Mouse (Mus musculus) megakaryocyte progenitor cell, adult 5-6 weeks (primary cell): ENCODE results near the gene Myo16. TPM values are rescaled to one million over a fixed set of nuclear protein-coding genes. Genes with fewer than 3 reads are reported as not detected.

Experiments
- ATAC-seq: replicated peaks from 2 replicates; pipeline ENCODE4 v1.8.0; 2016; ENCODE audit warnings: mild to moderate bottlenecking, moderate TSS enrichment, inconsistent platforms; ENCODE audit not compliant: poor library complexity
- total RNA-seq, 2 experiments: library from RNA; stranded (forward) in 1 of 2; stranded (reverse) in 1 of 2; fragments of 157-497, 149-512 nt in 1 of 2; fragments of 200-1000 nt in 1 of 2; gene quantifications; 2 replicates each; pipeline versions ENCODE4 v1.2.3 to v1.2.4; 2015 to 2017

Myo16 gene
- total RNA-seq, 2 experiments from 2014 or later = not detected

GRCm38 (mm10) chr8:10292600-10292999 lies 138.9 kb downstream of the Myo16 start:
- peak; percentile 44; the same call in 1 of the 2 replicates for ATAC-seq

GRCm38 (mm10) chr8:10300797-10301196 lies 147.1 kb downstream of the Myo16 start:
- peak; percentile 69 for ATAC-seq

- no peak for ATAC-seq
Observed at GRCm38 (mm10) chr8:10303061-10303460, 149.3 kb downstream of the Myo16 start.

GRCm38 (mm10) chr8:10303992-10304391 lies 150.3 kb downstream of the Myo16 start:
- ATAC-seq = no peak

GRCm38 (mm10) chr8:10304721-10305120 lies 151.0 kb downstream of the Myo16 start:
- ATAC-seq = no peak

- no peak for ATAC-seq
Observed at GRCm38 (mm10) chr8:10307345-10307744, 153.6 kb downstream of the Myo16 start.

- ATAC-seq = no peak
Observed at GRCm38 (mm10) chr8:10307770-10308476, 154.2 kb downstream of the Myo16 start.

GRCm38 (mm10) chr8:10310470-10310869 lies 156.8 kb downstream of the Myo16 start:
- no peak for ATAC-seq

- no peak for ATAC-seq
Observed at GRCm38 (mm10) chr8:10312316-10312715, 158.6 kb downstream of the Myo16 start.

- no peak for ATAC-seq
Observed at GRCm38 (mm10) chr8:10316201-10316600, 162.5 kb downstream of the Myo16 start.

GRCm38 (mm10) chr8:10318103-10318502 lies 164.4 kb downstream of the Myo16 start:
- no peak for ATAC-seq

- no peak for ATAC-seq
Observed at GRCm38 (mm10) chr8:10350451-10350850, 196.7 kb downstream of the Myo16 start.

GRCm38 (mm10) chr8:10358711-10359110 lies 205.0 kb downstream of the Myo16 start:
- ATAC-seq = no peak

GRCm38 (mm10) chr8:10362949-10363348 lies 209.2 kb downstream of the Myo16 start:
- no peak for ATAC-seq

GRCm38 (mm10) chr8:10363654-10364406 lies 210.1 kb downstream of the Myo16 start:
- ATAC-seq = no peak

- no peak for ATAC-seq
Observed at GRCm38 (mm10) chr8:10366141-10366540, 212.4 kb downstream of the Myo16 start.

- no peak for ATAC-seq
Observed at GRCm38 (mm10) chr8:10372571-10372970, 218.9 kb downstream of the Myo16 start.

GRCm38 (mm10) chr8:10387143-10387542 lies 233.4 kb downstream of the Myo16 start:
- no peak for ATAC-seq

GRCm38 (mm10) chr8:10391096-10391683 lies 237.5 kb downstream of the Myo16 start:
- ATAC-seq = no peak

- ATAC-seq = no peak
Observed at GRCm38 (mm10) chr8:10391913-10392312, 238.2 kb downstream of the Myo16 start.

GRCm38 (mm10) chr8:10394506-10394905 lies 240.8 kb downstream of the Myo16 start:
- ATAC-seq = no peak

- ATAC-seq = no peak
Observed at GRCm38 (mm10) chr8:10395146-10395545, 241.4 kb downstream of the Myo16 start.
